Mouse (Mus musculus) fibroblast of lung, adult 2 months (primary cell): ENCODE data around the gene Sar1b.
A peak's percentile ranks its signal among the peaks of the same experiment; 100 is the strongest.
"Not testable (repeated sequence)": the region's sequence is repeated elsewhere in the genome, so short reads cannot be mapped to it uniquely, and the experiment has no call there.

Source experiments
- DNase-seq: peaks from one replicate; pipeline ENCODE4 v3.0.0-alpha.2; 2011; ENCODE audit warnings: low read depth

The Sar1b gene

DNA sequence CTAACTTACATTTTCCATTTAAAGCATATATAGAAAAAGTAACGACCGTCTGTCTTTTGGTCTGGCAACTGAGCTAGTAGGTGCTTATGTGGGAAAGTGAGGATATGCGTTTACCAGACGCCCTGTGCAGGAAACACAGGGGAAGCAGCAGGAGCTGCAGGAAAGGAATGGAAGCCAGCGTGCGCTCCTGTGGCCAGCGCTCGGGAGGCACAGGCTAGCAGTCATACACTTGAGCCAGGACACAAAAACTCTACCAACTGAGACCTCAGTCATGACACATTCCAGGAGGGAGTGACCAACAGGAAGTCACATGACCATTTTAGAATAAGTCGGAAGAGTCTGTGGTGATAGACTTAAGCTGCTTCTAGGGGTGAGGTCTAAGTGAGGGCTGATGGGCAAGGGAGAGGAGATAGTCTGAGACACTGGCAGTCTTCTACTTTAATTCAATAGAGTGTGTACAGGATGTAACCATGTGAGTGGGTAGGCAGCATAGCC, 17.3 kb downstream of the Sar1b start:
- DNase-seq, result no peak

DNA sequence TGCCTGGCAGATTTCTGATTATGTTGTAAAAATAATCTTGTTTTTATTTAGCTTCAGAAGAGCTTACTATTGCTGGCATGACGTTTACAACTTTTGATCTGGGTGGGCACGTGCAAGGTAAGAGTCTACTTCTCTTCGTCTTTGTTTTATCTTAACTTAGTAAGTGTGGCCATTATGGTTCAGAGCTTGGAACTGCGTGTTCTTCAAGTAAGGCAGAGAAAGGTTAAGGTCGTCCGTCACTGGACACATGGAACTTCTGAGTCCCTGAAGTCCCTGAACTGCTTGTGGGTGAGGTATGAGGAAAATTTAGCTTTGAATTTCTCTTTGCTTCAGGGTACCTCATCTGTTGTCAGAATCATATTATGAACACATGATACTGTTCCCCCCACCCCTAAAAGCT, 19.2 kb downstream of the Sar1b start:
- DNase-seq, result no peak

DNA sequence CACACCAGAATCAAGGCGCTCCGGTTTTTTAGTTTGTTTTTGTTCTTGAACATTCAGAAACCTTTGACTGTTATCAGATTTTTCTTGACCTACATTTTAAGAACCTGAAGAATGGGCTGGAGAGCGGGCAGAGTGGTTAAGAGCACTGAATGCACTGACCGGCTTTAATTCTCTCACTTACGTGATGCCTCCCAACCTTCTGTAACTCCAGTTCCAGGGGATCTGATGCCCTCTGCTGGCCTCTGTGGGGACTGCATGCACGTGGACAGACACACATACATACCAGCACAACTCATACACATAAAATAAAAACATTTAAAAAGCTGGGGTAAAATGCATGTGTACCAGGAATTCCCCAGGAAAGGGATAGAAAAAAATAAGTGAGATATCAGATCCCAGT, 22.4 kb downstream of the Sar1b start:
- DNase-seq, result no peak

- DNase-seq, result not testable (repeated sequence)
These were observed 26.2 kb downstream of the Sar1b start for GRCm38 (mm10) chr11:51789735-51790134.

GRCm38 (mm10) chr11:51790662-51791061, 27.2 kb downstream of the Sar1b start:
- DNase-seq, result no peak

DNA sequence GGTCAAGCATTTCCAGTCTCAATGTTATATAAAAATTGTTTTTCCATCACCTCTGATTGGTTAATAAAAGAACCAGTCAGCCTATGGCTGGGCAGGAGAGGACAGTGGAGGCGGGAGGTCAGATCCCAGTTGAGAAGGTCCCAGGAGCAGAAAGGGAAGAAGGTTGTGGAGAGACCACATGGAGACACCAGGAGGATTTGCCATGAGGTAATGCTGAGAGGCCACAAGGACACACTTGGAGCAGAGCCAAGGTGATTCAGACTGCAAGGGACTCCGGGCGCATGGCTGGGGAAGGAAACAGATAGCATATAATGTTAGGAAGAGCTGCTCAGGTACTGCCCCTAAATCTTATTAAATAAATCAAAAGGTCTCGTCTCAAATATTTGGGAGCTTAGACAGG, 32.8 kb downstream of the Sar1b start:
- DNase-seq, result no peak

DNA sequence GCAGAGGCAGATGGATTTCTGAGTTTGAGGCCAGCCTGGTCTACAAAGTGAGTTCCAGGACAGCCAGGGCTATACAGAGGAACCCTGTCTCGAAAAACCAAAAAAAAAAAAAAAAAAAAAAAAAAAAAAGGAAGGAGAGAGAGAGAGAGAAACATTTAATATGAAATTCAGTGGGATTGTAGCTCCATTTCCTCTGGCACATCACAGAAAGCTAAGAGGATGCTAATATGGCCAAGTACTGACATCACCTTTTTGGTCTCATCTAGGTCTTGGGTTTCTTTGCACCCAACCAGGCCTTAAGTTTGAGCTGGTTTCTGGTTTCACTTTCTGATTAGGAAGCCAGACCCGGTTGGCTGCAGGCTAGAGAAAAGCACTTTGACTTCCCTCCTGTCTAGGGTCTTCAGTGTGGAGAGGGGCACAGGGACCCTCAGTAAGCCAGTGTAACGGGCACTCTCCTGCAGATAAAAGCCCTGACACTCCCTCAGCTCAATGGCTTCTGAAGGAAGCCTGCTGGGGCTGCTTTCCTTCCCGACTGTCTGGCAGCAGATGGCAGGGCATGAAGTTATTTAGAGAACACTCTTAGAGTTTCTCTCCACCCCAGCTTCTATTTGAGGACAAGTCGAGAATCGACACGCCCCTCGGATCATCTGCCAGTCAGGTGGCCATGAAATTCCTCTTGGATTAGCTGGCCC, 37.3 kb downstream of the Sar1b start:
- no peak for DNase-seq

- DNase-seq, result peak; percentile 65
These were observed 41.9 kb downstream of the Sar1b start for GRCm38 (mm10) chr11:51805221-51805981.

DNA sequence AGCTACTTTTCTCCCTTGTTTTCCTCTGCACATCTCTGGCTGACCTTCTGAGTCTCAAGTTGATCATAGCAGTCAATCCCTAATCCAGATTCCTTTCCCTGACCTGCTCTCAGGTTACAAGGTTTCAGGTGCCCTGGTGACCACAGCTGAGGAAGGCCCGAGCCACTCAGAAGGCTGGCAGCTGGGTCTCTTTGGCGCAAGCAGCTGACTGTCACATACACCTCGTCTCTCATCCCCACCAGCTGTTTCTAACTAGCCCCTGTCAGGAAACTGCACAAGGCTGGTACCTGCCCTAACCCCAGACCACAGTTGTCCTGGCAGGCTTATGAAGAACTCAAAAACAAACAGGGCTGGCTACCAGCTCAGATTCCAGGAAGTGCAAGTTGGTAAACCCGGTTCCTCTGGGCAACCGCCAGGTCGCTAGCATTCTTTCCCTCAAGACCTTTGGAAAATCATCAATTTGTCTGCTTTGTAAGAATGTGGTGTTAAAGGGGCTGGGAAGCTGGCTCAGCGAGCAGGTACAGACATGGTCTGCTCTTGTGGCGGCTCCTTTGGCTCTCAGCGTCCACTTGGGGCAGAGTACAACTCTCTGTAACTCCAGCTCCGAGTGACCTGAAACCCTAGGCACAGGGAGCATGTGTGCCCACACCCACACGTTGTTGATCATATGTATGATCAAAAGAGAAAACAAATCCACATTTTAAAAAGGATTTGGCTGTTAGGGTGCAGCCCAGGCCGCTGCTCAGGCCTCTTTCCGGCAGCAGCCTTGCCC, 43.8 kb downstream of the Sar1b start:
- peak; percentile 57 for DNase-seq

DNA sequence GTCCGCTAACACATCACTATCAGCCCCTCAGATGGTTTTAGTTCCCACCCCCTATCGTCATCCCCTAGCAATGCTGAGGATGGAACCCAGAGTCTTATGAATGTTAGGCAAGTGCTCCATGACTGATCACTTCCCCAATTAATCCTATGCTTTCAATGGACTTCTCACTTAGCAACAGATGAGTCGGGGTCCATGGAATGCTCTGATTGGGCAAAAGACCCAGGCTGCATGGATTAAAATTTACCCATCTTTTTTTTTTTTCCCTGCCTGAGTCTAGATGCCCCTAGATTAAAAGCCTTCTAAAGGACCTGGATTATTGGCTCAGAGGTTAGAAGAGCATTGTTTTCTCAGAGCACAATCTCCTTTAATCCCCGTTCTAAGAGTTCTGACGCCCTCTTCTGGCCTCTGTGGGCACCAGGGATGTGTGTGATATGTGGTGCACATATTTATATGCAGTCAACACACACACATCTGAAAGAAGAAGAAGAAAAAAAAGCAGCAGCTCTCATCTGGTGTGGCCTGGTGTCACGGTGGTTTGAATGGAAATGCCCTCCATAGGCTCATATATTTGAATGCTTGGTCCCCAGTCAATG, 46.2 kb downstream of the Sar1b start:
- DNase-seq, result no peak

- no peak for DNase-seq
These were observed 47.7 kb downstream of the Sar1b start for GRCm38 (mm10) chr11:51811230-51811629.

DNA sequence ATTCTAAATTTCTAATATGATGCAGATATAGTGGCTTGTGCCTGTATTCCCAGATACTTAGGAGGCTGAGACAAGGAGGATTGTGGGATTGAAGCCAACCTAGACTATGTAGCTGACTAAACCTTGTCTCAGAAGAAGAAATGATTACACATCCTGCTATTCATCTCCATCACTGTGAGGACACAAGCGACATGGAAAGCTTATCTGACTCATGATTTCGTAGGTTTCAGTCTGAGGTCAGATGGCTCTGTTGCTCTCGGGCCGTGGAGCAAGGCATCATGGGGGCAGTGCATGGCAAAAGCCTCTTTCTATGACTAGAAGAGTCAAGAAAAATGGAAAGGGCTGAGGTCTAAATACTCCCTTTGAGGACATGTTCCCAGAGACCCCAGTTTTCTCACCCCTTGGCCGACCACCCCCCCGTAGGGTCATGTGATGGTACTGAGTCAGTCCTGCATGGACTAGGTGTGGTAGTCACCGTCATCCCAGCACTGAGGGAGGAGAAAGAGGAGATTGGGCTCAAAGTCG, 48.6 kb downstream of the Sar1b start:
- DNase-seq, result no peak

DNA sequence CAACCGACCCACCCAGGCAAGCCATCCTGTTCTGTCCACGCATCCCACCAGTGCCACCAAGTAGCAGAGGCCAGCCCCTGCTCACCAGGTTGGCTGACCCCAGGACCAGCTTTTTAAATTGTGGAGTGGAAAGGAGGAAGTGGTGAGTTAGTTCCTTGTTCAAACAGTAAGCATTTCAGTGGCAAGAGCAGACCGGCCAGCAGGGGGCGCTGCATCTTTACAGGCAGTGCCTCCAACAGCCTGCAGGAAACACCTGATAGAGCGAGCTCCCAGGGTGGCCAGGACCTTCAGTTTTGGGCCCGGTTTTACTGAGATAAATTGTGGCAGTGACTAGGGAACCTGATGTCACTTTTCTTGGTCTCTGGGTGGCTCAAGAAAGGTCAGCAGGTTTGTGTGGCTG, 54.3 kb downstream of the Sar1b start:
- no peak for DNase-seq

- no peak for DNase-seq
These were observed 55.4 kb downstream of the Sar1b start for GRCm38 (mm10) chr11:51818837-51819236.

GRCm38 (mm10) chr11:51819964-51820363, 56.5 kb downstream of the Sar1b start:
- DNase-seq, result no peak

DNA sequence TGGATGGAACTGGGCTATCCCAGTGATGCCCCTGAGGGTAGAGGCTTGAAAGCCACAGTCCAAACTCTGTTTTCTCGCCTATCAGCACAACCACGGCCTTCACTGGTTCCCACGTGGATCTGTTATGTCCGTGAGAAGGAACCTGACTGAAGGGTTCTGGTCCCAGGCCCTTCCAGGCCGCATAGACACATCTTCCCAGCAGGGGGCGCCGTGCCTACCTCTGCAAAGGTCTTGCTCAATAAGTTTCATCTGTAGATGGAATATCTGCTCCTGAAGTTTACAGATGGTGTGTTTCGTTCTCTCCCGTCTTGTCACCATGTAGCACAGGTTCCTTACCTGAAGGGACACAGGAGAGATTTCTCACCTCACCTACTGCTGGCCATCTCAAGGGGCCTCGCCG, 57.4 kb downstream of the Sar1b start:
- no peak for DNase-seq

GRCm38 (mm10) chr11:51822736-51823135, 59.2 kb downstream of the Sar1b start:
- DNase-seq, result no peak

DNA sequence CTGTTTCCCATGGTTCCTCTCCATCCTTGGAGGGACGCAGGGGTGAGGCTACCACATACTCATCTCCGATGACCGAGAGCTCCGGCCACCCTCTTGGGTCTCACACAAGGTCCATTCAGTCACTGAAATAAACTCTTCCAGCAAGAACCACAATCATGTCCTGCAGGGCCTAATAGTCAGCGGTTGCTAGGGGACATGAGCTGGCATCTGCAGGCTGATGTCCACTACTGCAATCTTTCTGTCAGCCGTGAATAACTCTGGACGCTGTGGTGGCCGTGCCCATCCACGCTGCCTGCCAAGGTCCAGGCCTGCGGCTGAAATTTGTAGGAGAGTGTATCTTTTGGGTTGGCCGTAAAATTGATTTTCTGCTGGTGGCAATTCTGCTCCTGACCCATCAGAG, 59.8 kb downstream of the Sar1b start:
- no peak for DNase-seq

DNA sequence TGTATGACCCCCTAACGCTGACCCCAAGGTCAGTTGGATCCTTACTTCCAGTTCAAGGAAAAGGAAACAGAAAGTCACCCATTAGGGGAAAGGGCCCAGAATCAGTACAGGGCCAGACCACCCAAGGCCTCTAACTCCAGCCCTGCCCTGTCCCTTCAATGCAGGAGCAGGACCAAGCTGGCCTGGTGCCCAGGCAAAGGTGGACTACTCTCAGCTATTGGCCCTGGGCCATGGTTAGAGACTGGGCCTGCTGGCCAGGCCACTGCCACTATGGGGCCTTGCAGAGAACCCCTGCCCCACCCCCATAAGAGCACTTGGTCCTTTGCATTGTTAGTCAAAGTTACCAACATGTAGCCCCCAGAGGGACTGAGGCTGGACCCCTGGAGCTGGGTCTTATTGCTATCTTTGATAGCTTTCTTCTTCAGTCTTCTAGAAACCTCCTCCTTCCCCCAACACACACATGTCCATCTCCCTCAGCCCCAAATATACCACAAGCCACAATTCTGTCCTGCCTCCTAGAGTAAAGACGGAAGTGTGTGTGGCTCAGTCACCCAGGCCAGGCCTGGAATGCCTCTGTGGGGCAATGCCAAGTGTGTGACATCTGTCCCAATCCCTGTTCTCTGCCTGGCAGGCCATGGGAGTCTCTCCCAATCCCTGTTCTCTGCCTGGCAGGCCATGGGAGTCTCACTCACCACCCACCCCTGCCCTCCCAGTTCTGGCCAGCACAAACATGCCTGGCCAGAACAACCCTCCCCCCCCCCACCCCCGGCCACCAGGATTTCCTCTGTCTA, 60.7 kb downstream of the Sar1b start:
- no peak for DNase-seq

DNA sequence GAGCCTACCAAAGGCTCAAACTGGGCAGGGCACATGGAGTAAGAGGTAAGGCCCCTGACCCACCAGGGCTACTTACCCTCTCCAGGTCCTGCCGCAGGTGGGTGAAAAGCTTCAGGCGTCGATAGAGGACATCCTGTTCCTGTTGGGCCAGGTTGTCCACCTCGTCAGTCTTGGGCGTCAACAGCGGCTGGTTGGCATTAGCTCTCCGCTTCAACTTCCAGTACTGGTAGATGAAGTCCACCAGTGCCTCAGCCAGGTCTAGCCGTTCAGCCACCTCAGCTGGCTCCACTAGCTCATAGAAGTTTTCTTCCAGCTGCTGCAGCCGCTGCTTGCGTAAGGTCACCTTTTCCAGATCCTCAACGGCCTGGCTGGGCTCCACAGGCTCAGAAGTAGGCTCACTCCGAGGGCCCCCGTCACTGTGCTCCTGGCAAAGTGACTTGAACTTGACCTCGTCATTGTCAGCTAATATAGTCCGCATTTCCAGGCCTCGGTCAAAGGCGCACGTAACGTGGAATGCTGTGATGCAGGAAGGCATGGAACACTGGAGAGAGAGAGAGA, 61.5 kb downstream of the Sar1b start:
- DNase-seq, result no peak
